Mouse (Mus musculus): ENCODE measurements around the gene Ablim1. TPM values are rescaled to one million over a fixed set of nuclear protein-coding genes. Genes with fewer than 3 reads are reported as not detected.

Ablim1 gene
- polyA plus RNA-seq, 1 experiment from 2014 or later = 12.4 TPM

GRCm38 (mm10) chr19:57119661-57120060 lies 195.1 kb downstream of the Ablim1 start:
- no peaks in the 10 kb centered on the region for H3K27me3 ChIP-seq (ENCODE audit: control insufficient read depth, insufficient read depth, low read depth, low read length)
- 19% methylated on average over 3 of the region's 3 CpGs for WGBS (ENCODE audit: insufficient replicate concordance)
- H3K36me3 ChIP-seq (ENCODE audit: control insufficient read depth, insufficient read depth) = no peaks in the 10 kb centered on the region
- peaks cover 18% of the 10 kb centered on the region for H3K4me1 ChIP-seq (ENCODE audit: control insufficient read depth, low read depth, low read length)
- H3K4me2 ChIP-seq (ENCODE audit: low read depth, low read length) = no peak overlapping the region
- H3K27ac ChIP-seq (ENCODE audit: low read length) = no peak overlapping the region
- no peak overlapping the region for H3K9ac ChIP-seq (ENCODE audit: low read depth, low read length)
- H3K4me3 ChIP-seq (ENCODE audit: low read depth, low read length) = no peak overlapping the region
- no peaks in the 10 kb centered on the region for H3K9me3 ChIP-seq (replicated peaks; ENCODE audit: control insufficient read depth, low read length)
- ATAC-seq (ENCODE audit: low read depth) = no peak

- Histone ChIP-seq H3K4me2 (ENCODE audit: low read depth, low read length) (peak overlapping the region; percentile 34; the same call in 1 of the 2 replicates), H3K4me1 (ENCODE audit: control insufficient read depth, low read depth, low read length) (peaks cover 18% of the 10 kb centered on the region), H3K36me3 (ENCODE audit: control insufficient read depth, insufficient read depth) (no peaks in the 10 kb centered on the region), H3K27me3 (ENCODE audit: control insufficient read depth, insufficient read depth, low read depth, low read length) (no peaks in the 10 kb centered on the region), H3K4me3 (ENCODE audit: low read depth, low read length) (peak overlapping the region; percentile 18; the same call in 1 of the 2 replicates), H3K9me3 (replicated peaks; ENCODE audit: control insufficient read depth, low read length) (no peaks in the 10 kb centered on the region), H3K27ac (ENCODE audit: low read length) (peak overlapping the region; percentile 30; the same call in 1 of the 2 replicates), H3K9ac (ENCODE audit: low read depth, low read length) (no peak overlapping the region)
- peak; percentile 47; the same call in 1 of the 2 replicates for ATAC-seq (ENCODE audit: low read depth)
- 35% methylated on average over 22 of the region's 22 CpGs for WGBS (ENCODE audit: insufficient replicate concordance)
Measured at GRCm38 (mm10) chr19:57118785-57119565, 195.7 kb downstream of the Ablim1 start.

- no peak overlapping the region for H3K9ac ChIP-seq (ENCODE audit: low read depth, low read length)
- no peak for ATAC-seq (ENCODE audit: low read depth)
- H3K27ac ChIP-seq (ENCODE audit: low read length) = no peak overlapping the region
- no peak overlapping the region for H3K4me3 ChIP-seq (ENCODE audit: low read depth, low read length)
- no peaks in the 10 kb centered on the region for H3K36me3 ChIP-seq (ENCODE audit: control insufficient read depth, insufficient read depth)
- WGBS (ENCODE audit: insufficient replicate concordance) = 38% methylated on average over 6 of the region's 6 CpGs
- H3K4me1 ChIP-seq (ENCODE audit: control insufficient read depth, low read depth, low read length) = peaks cover 18% of the 10 kb centered on the region
- H3K4me2 ChIP-seq (ENCODE audit: low read depth, low read length) = no peak overlapping the region
- H3K27me3 ChIP-seq (ENCODE audit: control insufficient read depth, insufficient read depth, low read depth, low read length) = no peaks in the 10 kb centered on the region
- no peaks in the 10 kb centered on the region for H3K9me3 ChIP-seq (replicated peaks; ENCODE audit: control insufficient read depth, low read length)
Measured at GRCm38 (mm10) chr19:57117751-57118150, 197.0 kb downstream of the Ablim1 start.

- Histone ChIP-seq H3K4me2 (ENCODE audit: low read depth, low read length) (no peak overlapping the region), H3K9me3 (replicated peaks; ENCODE audit: control insufficient read depth, low read length) (no peaks in the 10 kb centered on the region), H3K36me3 (ENCODE audit: control insufficient read depth, insufficient read depth) (no peaks in the 10 kb centered on the region), H3K4me1 (ENCODE audit: control insufficient read depth, low read depth, low read length) (peaks cover 18% of the 10 kb centered on the region), H3K27ac (ENCODE audit: low read length) (no peak overlapping the region), H3K4me3 (ENCODE audit: low read depth, low read length) (no peak overlapping the region), H3K9ac (ENCODE audit: low read depth, low read length) (no peak overlapping the region), H3K27me3 (ENCODE audit: control insufficient read depth, insufficient read depth, low read depth, low read length) (no peaks in the 10 kb centered on the region)
- 2% methylated on average over 7 of the region's 7 CpGs for WGBS (ENCODE audit: insufficient replicate concordance)
- ATAC-seq (ENCODE audit: low read depth) = peak; percentile 41; the same call in 1 of the 2 replicates
Measured at GRCm38 (mm10) chr19:57116871-57117501, 197.7 kb downstream of the Ablim1 start.

- Histone ChIP-seq H3K36me3 (ENCODE audit: control insufficient read depth, insufficient read depth) (no peaks in the 10 kb centered on the region), H3K4me1 (ENCODE audit: control insufficient read depth, low read depth, low read length) (peaks cover 18% of the 10 kb centered on the region), H3K4me3 (ENCODE audit: low read depth, low read length) (no peak overlapping the region), H3K9ac (ENCODE audit: low read depth, low read length) (no peak overlapping the region), H3K9me3 (replicated peaks; ENCODE audit: control insufficient read depth, low read length) (no peaks in the 10 kb centered on the region), H3K27me3 (ENCODE audit: control insufficient read depth, insufficient read depth, low read depth, low read length) (no peaks in the 10 kb centered on the region), H3K27ac (ENCODE audit: low read length) (no peak overlapping the region), H3K4me2 (ENCODE audit: low read depth, low read length) (no peak overlapping the region)
- 55% methylated on average over 5 of the region's 5 CpGs for WGBS (ENCODE audit: insufficient replicate concordance)
- no peak for ATAC-seq (ENCODE audit: low read depth)
Measured at GRCm38 (mm10) chr19:57115670-57116069, 199.0 kb downstream of the Ablim1 start.

- Histone ChIP-seq H3K36me3 (ENCODE audit: control insufficient read depth, insufficient read depth) (no peaks in the 10 kb centered on the region), H3K27ac (ENCODE audit: low read length) (no peak overlapping the region), H3K27me3 (ENCODE audit: control insufficient read depth, insufficient read depth, low read depth, low read length) (no peaks in the 10 kb centered on the region), H3K9ac (ENCODE audit: low read depth, low read length) (no peak overlapping the region), H3K9me3 (replicated peaks; ENCODE audit: control insufficient read depth, low read length) (no peaks in the 10 kb centered on the region), H3K4me2 (ENCODE audit: low read depth, low read length) (no peak overlapping the region), H3K4me1 (ENCODE audit: control insufficient read depth, low read depth, low read length) (peaks cover 18% of the 10 kb centered on the region), H3K4me3 (ENCODE audit: low read depth, low read length) (no peak overlapping the region)
- no peak for ATAC-seq (ENCODE audit: low read depth)
- 53% methylated on average over 5 of the region's 5 CpGs for WGBS (ENCODE audit: insufficient replicate concordance)
Measured at GRCm38 (mm10) chr19:57114951-57115350, 199.8 kb downstream of the Ablim1 start.

- H3K4me1 ChIP-seq (ENCODE audit: control insufficient read depth, low read depth, low read length) = peaks cover 18% of the 10 kb centered on the region
- WGBS (ENCODE audit: insufficient replicate concordance) = 74% methylated on average over 8 of the region's 8 CpGs
- no peaks in the 10 kb centered on the region for H3K27me3 ChIP-seq (ENCODE audit: control insufficient read depth, insufficient read depth, low read depth, low read length)
- no peak overlapping the region for H3K4me3 ChIP-seq (ENCODE audit: low read depth, low read length)
- no peaks in the 10 kb centered on the region for H3K9me3 ChIP-seq (replicated peaks; ENCODE audit: control insufficient read depth, low read length)
- no peak overlapping the region for H3K4me2 ChIP-seq (ENCODE audit: low read depth, low read length)
- no peaks in the 10 kb centered on the region for H3K36me3 ChIP-seq (ENCODE audit: control insufficient read depth, insufficient read depth)
- H3K27ac ChIP-seq (ENCODE audit: low read length) = no peak overlapping the region
- ATAC-seq (ENCODE audit: low read depth) = no peak
- no peak overlapping the region for H3K9ac ChIP-seq (ENCODE audit: low read depth, low read length)
Measured at GRCm38 (mm10) chr19:57113975-57114374, 200.7 kb downstream of the Ablim1 start.

- ATAC-seq (ENCODE audit: low read depth) = no peak
- H3K9me3 ChIP-seq (replicated peaks; ENCODE audit: control insufficient read depth, low read length) = no peaks in the 10 kb centered on the region
- H3K9ac ChIP-seq (ENCODE audit: low read depth, low read length) = no peak overlapping the region
- H3K4me2 ChIP-seq (ENCODE audit: low read depth, low read length) = no peak overlapping the region
- H3K4me1 ChIP-seq (ENCODE audit: control insufficient read depth, low read depth, low read length) = peaks cover 15% of the 10 kb centered on the region
- WGBS (ENCODE audit: insufficient replicate concordance) = 17% methylated on average over 9 of the region's 9 CpGs
- H3K27ac ChIP-seq (ENCODE audit: low read length) = 0 out of 2 replicates have a peak overlapping the region, but pooled peaks have one; percentile 18
- no peak overlapping the region for H3K4me3 ChIP-seq (ENCODE audit: low read depth, low read length)
- no peaks in the 10 kb centered on the region for H3K27me3 ChIP-seq (ENCODE audit: control insufficient read depth, insufficient read depth, low read depth, low read length)
- H3K36me3 ChIP-seq (ENCODE audit: control insufficient read depth, insufficient read depth) = no peaks in the 10 kb centered on the region
Measured at GRCm38 (mm10) chr19:57112816-57113406, 201.8 kb downstream of the Ablim1 start.
